Mouse (Mus musculus) frontal cortex, postnatal 36 days (tissue): ENCODE measurements around the gene Cpne5.
"Not testable (repeated sequence)": the region's sequence is repeated elsewhere in the genome, so short reads cannot be mapped to it uniquely, and the experiment has no call there.

Experiments
- DNase-seq, 2 experiments: peaks; one replicate each; pipeline ENCODE4 v3.0.0; 2022; ENCODE audit warnings: low spot score in 2 of 2

Gene Cpne5

DNA sequence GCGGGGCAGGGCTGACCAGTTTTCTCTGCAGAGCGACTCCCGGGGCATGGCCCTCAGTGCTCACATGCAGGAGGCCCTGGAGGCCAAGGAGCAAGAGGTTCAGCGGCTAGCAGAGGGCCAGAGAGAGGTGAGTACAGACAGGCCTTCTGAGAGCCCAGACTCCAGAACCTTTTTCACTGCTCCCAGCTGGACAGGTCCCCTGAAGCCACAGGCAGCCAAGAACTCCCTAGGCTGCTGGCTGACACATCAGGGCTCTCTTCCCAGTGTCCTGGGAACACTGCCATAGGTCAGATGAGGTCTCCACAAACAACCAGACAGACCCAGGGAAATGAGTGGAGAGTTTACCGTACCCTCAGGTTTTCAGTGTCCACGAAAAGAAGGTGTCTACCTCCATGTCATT is 101.7 kb downstream of the Cpne5 start:
- DNase-seq: peak in 1 of 2 experiments; percentile 48

GRCm38 (mm10) chr17:29135066-29135465 is 102.9 kb downstream of the Cpne5 start:
- DNase-seq: no peak

DNA sequence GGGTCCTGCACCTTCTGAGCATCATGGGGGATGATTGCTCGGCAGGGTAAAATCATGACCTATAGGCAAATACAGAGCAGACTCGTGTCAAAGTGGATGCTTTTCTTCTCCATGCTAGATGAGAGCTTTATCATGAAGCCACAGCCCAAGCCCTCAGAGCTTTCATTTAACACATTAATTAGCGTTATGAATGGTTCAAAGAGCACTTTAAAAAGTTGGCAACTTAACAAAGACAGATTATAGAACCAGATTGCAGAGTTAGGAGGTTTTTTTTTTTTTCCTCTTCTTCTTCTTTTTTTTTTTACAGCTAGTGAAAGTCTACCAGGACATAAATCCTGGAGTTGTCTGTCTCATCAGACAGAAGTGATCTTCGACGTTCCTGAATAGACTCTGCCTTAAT is 108.6 kb downstream of the Cpne5 start:
- DNase-seq: no peak

- no peak for DNase-seq
Observed at GRCm38 (mm10) chr17:29126561-29126960, 111.4 kb downstream of the Cpne5 start.

DNA sequence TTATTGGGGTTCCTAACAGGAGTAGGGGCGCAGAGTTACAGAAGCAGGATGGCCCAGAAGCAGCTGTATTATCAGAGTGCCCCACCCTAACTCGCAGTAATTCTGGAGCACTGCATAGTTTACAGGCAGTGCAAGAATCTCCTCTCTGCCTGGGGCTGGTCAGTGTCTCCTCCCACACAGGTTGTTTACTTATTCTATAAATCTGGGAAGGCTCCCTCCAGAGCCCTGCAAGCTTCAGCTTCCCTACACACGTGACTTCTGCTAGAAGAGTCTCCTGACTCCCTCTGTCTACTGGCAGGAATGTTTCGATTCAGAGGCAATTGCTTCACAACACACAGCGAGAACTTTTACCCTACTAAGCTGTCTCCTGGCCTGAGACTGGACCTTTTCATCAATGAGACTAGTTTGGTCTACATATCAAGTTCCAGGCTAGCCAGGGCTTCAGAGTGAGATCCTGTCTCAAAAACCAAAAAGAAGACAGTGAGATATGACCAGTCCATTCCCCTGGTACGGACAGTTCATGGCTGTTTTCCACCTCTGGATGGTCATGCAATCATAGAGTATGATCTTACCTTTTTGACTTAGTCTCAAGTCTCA is 114.3 kb downstream of the Cpne5 start:
- DNase-seq: no peak

GRCm38 (mm10) chr17:29122817-29123216 is 115.2 kb downstream of the Cpne5 start:
- no peak for DNase-seq

DNA sequence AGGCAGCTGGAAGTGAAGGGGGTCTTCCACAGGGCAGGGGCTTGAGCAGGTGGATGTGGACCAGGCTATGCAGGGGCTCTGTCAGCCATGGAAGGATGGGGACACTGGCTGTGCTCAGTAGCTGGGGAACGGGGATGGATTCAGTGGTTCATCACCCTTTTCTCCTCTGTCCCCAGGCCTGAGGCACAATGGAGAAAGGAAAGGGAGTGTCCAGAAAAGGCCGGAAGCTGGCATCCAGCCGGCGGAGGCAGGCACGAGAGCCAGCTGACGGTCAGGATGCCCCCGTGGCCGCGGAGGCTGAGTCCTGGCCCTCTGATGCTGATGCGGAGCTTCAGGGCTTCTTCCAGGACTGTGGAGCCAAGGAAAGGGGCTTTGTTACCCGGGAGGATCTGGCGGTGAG is 117.3 kb downstream of the Cpne5 start:
- no peak for DNase-seq

DNA sequence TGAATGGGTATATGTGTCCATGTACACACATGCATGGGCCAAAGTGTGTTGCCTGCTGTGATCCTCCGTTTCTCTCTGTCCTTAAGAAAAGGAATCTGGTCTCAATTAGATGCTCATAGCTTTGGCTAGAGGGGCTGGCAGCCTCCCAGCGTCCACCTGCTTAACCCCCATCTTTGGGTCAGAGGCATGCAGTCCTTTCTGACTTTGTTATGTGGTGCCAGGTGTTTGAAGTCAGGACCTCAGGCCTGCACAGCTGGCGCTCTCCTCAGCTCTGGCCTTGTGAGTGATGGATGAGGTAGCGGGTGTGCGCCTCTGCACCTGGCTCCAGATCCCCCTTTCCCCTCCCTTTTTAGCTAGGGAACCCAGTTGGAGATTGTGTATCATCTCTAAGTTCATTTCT is 119.9 kb downstream of the Cpne5 start:
- DNase-seq: no peak

GRCm38 (mm10) chr17:29117006-29117648 is 120.8 kb downstream of the Cpne5 start:
- DNase-seq: no peak

DNA sequence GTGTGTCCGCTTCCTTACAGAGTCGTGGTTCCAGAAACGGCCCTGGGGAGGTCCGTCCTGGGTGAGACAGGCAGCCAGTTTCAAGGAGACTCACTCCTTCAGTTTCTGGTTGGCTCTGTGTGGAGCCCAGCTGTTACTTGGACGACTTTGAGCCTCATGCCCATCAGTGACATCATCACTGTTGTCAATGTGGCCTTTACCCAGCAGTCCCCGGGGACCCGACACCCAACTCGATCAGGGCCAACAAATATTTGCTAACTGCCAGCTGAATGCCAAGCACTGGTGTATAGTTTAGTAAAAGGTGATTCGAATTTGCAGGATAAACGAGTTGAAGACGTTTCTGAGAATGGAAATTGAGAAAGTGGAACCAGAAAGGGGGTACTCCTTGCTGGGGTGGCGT is 121.9 kb downstream of the Cpne5 start:
- no peak for DNase-seq

DNA sequence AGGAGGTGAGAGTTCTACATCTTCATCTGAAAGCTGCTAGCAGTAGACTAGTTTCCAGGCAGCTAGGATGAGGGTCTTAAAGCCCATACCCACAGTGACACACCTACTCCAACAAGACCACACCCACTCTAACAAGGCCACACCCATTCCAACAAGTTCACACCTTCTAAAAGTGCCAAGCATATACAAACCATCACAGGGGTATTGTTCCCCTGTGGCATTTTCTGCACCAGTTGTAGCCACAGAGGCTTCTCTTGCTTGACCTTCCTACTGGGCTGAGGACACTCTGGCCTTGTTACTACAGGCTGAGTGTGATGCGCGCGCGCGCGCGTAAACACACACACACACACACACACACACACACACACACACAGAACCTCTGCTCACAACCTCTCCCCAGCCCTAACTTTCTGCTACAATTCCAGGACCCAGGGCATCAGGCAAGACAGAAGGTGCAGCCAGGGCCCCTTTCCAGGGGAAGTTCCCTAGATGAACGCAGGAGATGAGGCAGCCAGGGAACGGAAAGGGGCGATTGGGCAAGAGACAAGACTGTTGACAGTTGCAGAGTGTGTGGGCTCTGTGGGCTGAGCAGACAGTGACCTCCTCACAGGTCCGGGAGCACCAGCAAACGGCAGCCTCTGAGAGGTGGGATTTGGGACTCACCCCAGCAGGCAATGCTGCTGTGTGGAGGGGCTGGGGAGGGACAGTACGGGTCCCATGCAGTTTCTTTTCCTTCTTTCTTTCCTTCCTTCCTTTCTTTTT is 124.2 kb downstream of the Cpne5 start, which contains the start of gene Rab44:
TSS of gene Rab44 (plus strand) at position 555 of the 762 bp plus-strand sequence.
- no peak for DNase-seq

- no peak for DNase-seq
Observed at GRCm38 (mm10) chr17:29111332-29111731, 126.6 kb downstream of the Cpne5 start.

GRCm38 (mm10) chr17:29110356-29110755 is 127.6 kb downstream of the Cpne5 start:
- DNase-seq: not testable (repeated sequence)
